Mouse (Mus musculus): ENCODE results near the gene Coch. TPM values are rescaled to one million over a fixed set of nuclear protein-coding genes. Genes with fewer than 3 reads are reported as not detected.
"Not testable (repeated sequence)": the region's sequence is repeated elsewhere in the genome, so short reads cannot be mapped to it uniquely, and the experiment has no call there.

Gene Coch
- polyA plus RNA-seq, 1 experiment from 2014 or later, result 0.42 TPM

- DNase-seq, result no peak
- Histone ChIP-seq H3K27ac (ENCODE audit: low read depth) (no peak overlapping the region), H3K4me2 (no peak overlapping the region), H3K27me3 (ENCODE audit: insufficient read depth, low read length) (no peaks in the 10 kb centered on the region), H3K9me3 (ENCODE audit: low read depth, low read length) (no peaks in the 10 kb centered on the region), H3K36me3 (ENCODE audit: insufficient read depth) (peaks cover 14% of the 10 kb centered on the region; the same call in 1 of the 2 replicates), H3K4me1 (ENCODE audit: insufficient read depth) (no peaks in the 10 kb centered on the region), H3K4me3 (ENCODE audit: low read depth, low read length) (no peak overlapping the region), H3K9ac (no peak overlapping the region)
- no peak for TF ChIP-seq CTCF (IDR thresholded peaks at IDR 0.05; ENCODE audit: low read depth)
- no peak for ATAC-seq (ENCODE audit: insufficient read depth)
- 25% methylated on average over 2 of the region's 2 CpGs for WGBS
Observed at GRCm38 (mm10) chr12:51636689-51637470, 43.7 kb downstream of the Coch start.

GRCm38 (mm10) chr12:51641871-51642270 is 48.7 kb downstream of the Coch start:
- TF ChIP-seq CTCF (IDR thresholded peaks at IDR 0.05; ENCODE audit: low read depth), result no peak
- DNase-seq, result peak; percentile 53
- no peak for ATAC-seq (ENCODE audit: insufficient read depth)
- Histone ChIP-seq H3K36me3 (ENCODE audit: insufficient read depth) (peaks cover 15% of the 10 kb centered on the region; the same call in 1 of the 2 replicates), H3K27ac (ENCODE audit: low read depth) (no peak overlapping the region), H3K9ac (no peak overlapping the region), H3K4me3 (ENCODE audit: low read depth, low read length) (no peak overlapping the region), H3K9me3 (ENCODE audit: low read depth, low read length) (no peaks in the 10 kb centered on the region), H3K4me2 (no peak overlapping the region), H3K27me3 (ENCODE audit: insufficient read depth, low read length) (no peaks in the 10 kb centered on the region), H3K4me1 (ENCODE audit: insufficient read depth) (peaks cover 3% of the 10 kb centered on the region; the same call in 1 of the 2 replicates)
- 16% methylated on average over 6 of the region's 6 CpGs for WGBS

GRCm38 (mm10) chr12:51649401-51649800 is 56.3 kb downstream of the Coch start:
- H3K27me3 ChIP-seq (ENCODE audit: insufficient read depth, low read length); H3K4me1 ChIP-seq (ENCODE audit: insufficient read depth); H3K9me3 ChIP-seq (ENCODE audit: low read depth, low read length); ATAC-seq (ENCODE audit: insufficient read depth); H3K27ac ChIP-seq (ENCODE audit: low read depth); DNase-seq; H3K9ac ChIP-seq; H3K4me3 ChIP-seq (ENCODE audit: low read depth, low read length); H3K4me2 ChIP-seq: not testable (repeated sequence)
- H3K36me3 ChIP-seq (ENCODE audit: insufficient read depth), result peaks cover 39% of the 10 kb centered on the region

Other genes starting within 250 kb of the Coch start
- 40.5 and 41.5 TPM in 2 replicates for gene G2e3, start 245.3 kb upstream of the Coch start, polyA plus RNA-seq (2014; fragmentation: Nextera tagmentation; extraction: Ambion mirVana)
- gene Scfd1, start 215.8 kb upstream of the Coch start, polyA plus RNA-seq (2014; fragmentation: Nextera tagmentation; extraction: Ambion mirVana), result 81.5 and 85.3 TPM in 2 replicates
- 37.0 and 38.5 TPM in 2 replicates for gene Ap4s1, start 97.7 kb downstream of the Coch start, polyA plus RNA-seq (2014; fragmentation: Nextera tagmentation; extraction: Ambion mirVana)
- 56.5 and 61.3 TPM in 2 replicates for gene Strn3, start 98.6 kb downstream of the Coch start, polyA plus RNA-seq (2014; fragmentation: Nextera tagmentation; extraction: Ambion mirVana)
- 46.6 and 46.8 TPM in 2 replicates for gene Hectd1, start 236.2 kb downstream of the Coch start, polyA plus RNA-seq (2014; fragmentation: Nextera tagmentation; extraction: Ambion mirVana)